Mouse (Mus musculus): Measurements from ENCODE around the gene Clcnkb.
A peak's percentile ranks its signal among the peaks of the same experiment; 100 is the strongest.

Gene Clcnkb

GRCm38 (mm10) chr4:141404518-141405313 is 11.1 kb downstream of the Clcnkb start:
- DNase-seq (ENCODE audit: low spot score in 2 of 2), result peak; percentile 73 to 82

GRCm38 (mm10) chr4:141400171-141400570 is 15.6 kb downstream of the Clcnkb start:
- DNase-seq (ENCODE audit: low spot score in 2 of 2), result no peak

- DNase-seq (ENCODE audit: low spot score in 2 of 2), result no peak
Measured at GRCm38 (mm10) chr4:141398545-141398944, 17.3 kb downstream of the Clcnkb start, which contains the start of gene Clcnka. Gene Clcnka (minus strand): TSS chr4:141398724.

GRCm38 (mm10) chr4:141397861-141398260 is 18.0 kb downstream of the Clcnkb start:
- no peak for DNase-seq (ENCODE audit: low spot score in 2 of 2)

GRCm38 (mm10) chr4:141394751-141395150 is 21.1 kb downstream of the Clcnkb start:
- no peak for DNase-seq (ENCODE audit: low spot score in 2 of 2)

GRCm38 (mm10) chr4:141391293-141391692 is 24.5 kb downstream of the Clcnkb start:
- DNase-seq (ENCODE audit: low spot score in 2 of 2), result no peak

GRCm38 (mm10) chr4:141389366-141390150 is 26.3 kb downstream of the Clcnkb start:
- no peak for DNase-seq (ENCODE audit: low spot score in 2 of 2)

GRCm38 (mm10) chr4:141387933-141388332 is 27.9 kb downstream of the Clcnkb start:
- no peak for DNase-seq (ENCODE audit: low spot score in 2 of 2)

- DNase-seq (ENCODE audit: low spot score in 2 of 2), result peak in 1 of 2 experiments; percentile 66
Measured at GRCm38 (mm10) chr4:141387093-141387784, 28.6 kb downstream of the Clcnkb start.

GRCm38 (mm10) chr4:141386150-141386549 is 29.7 kb downstream of the Clcnkb start:
- no peak for DNase-seq (ENCODE audit: low spot score in 2 of 2)

- DNase-seq (ENCODE audit: low spot score in 2 of 2), result no peak
Measured at GRCm38 (mm10) chr4:141385275-141385674, 30.5 kb downstream of the Clcnkb start.

- DNase-seq (ENCODE audit: low spot score in 2 of 2), result no peak
Measured at GRCm38 (mm10) chr4:141382406-141382805, 33.4 kb downstream of the Clcnkb start.

GRCm38 (mm10) chr4:141379674-141380073 is 36.1 kb downstream of the Clcnkb start:
- no peak for DNase-seq (ENCODE audit: low spot score in 2 of 2)

- no peak for DNase-seq (ENCODE audit: low spot score in 2 of 2)
Measured at GRCm38 (mm10) chr4:141372426-141372825, 43.4 kb downstream of the Clcnkb start.

- no peak for DNase-seq (ENCODE audit: low spot score in 2 of 2)
Measured at GRCm38 (mm10) chr4:141367997-141368791, 47.6 kb downstream of the Clcnkb start, which contains the start of gene Fam131c. Gene Fam131c (plus strand): TSS chr4:141368220.

GRCm38 (mm10) chr4:141365876-141366275 is 49.9 kb downstream of the Clcnkb start:
- no peak for DNase-seq (ENCODE audit: low spot score in 2 of 2)

- DNase-seq (ENCODE audit: low spot score in 2 of 2), result no peak
Measured at GRCm38 (mm10) chr4:141365126-141365525, 50.7 kb downstream of the Clcnkb start.

GRCm38 (mm10) chr4:141362937-141363548 is 52.8 kb downstream of the Clcnkb start:
- peak; percentile 31 to 76 for DNase-seq (ENCODE audit: low spot score in 2 of 2)

GRCm38 (mm10) chr4:141360846-141361245 is 55.0 kb downstream of the Clcnkb start:
- DNase-seq (ENCODE audit: low spot score in 2 of 2), result no peak

GRCm38 (mm10) chr4:141359222-141359621 is 56.6 kb downstream of the Clcnkb start:
- DNase-seq (ENCODE audit: low spot score in 2 of 2), result no peak

- DNase-seq (ENCODE audit: low spot score in 2 of 2), result no peak
Measured at GRCm38 (mm10) chr4:141357811-141358210, 58.0 kb downstream of the Clcnkb start.
